Mouse (Mus musculus) hindbrain, embryonic 16.5 days (tissue): ENCODE results near the gene 2210016L21Rik. TPM values are rescaled to one million over a fixed set of nuclear protein-coding genes. Genes with fewer than 3 reads are reported as not detected.

Experiments used
- ATAC-seq: fragments of 200-750 bp; cut with Nextera tagmentation; 2 replicates; pipeline ENCODE4 v1.8.0; 2017; ENCODE audit warnings: moderate TSS enrichment, moderate library complexity
- H3K27ac ChIP-seq: fragments of 300-500 bp; sonication (generic); 2 replicates; pipeline ENCODE4 v1.5.1; 2014; ENCODE audit warnings: low read depth, mild to moderate bottlenecking, control low read depth, low read length, moderate library complexity
- H3K27me3 ChIP-seq: fragments of 300-500 bp; sonication (generic); replicated peaks from 2 replicates; pipeline ENCODE4 v1.6.1; 2014; ENCODE audit warnings: low read length; ENCODE audit not compliant: control insufficient read depth, insufficient read depth
- H3K36me3 ChIP-seq: fragments of 300-500 bp; sonication (generic); 2 replicates; pipeline ENCODE4 v1.6.1; 2014; ENCODE audit warnings: mild to moderate bottlenecking, low read length, moderate library complexity, mixed read lengths; ENCODE audit not compliant: control insufficient read depth, insufficient read depth
- H3K4me1 ChIP-seq: fragments of 300-500 bp; sonication (generic); 2 replicates; pipeline ENCODE4 v1.6.1; 2014; ENCODE audit warnings: low read depth, low read length; ENCODE audit not compliant: control insufficient read depth, insufficient read depth
- H3K4me2 ChIP-seq: fragments of 300-500 bp; sonication (generic); 2 replicates; pipeline ENCODE4 v1.6.1; 2014; ENCODE audit warnings: mild to moderate bottlenecking, low read length, control low read depth, moderate library complexity
- H3K4me3 ChIP-seq: fragments of 300-500 bp; sonication (generic); 2 replicates; pipeline ENCODE4 v1.5.1; 2014; ENCODE audit warnings: mild to moderate bottlenecking, low read length, control low read depth, moderate library complexity
- H3K9ac ChIP-seq: fragments of 300-500 bp; sonication (generic); 2 replicates; pipeline ENCODE4 v1.6.1; 2014; ENCODE audit warnings: low read depth, mild to moderate bottlenecking, control low read depth, low read length, moderate library complexity
- H3K9me3 ChIP-seq: fragments of 300-500 bp; sonication (generic); 2 replicates; pipeline ENCODE4 v1.6.1; 2014; ENCODE audit warnings: mild to moderate bottlenecking, low read length, moderate library complexity; ENCODE audit not compliant: control insufficient read depth
- WGBS: fragments of 180-500 bp; shearing (Covaris S2); extraction: QIAGEN DNeasy Blood & Tissue Kit; methylation state at CpG from one replicate; pipeline ENCODE4 v1.1.7; 2014; 5-methylcytosine and 5-hydroxymethylcytosine counted together
- polyA plus RNA-seq: library from polyadenylated mRNA; unstranded; fragments of >200 nt; fragmentation: Nextera tagmentation; extraction: Ambion mirVana; gene quantifications from 2 replicates; pipeline ENCODE4 v1.2.1, GENCODE M21; 2015

The 2210016L21Rik gene
- polyA plus RNA-seq, 1 experiment from 2014 or later: 142 TPM

- 9% methylated on average over 4 of the region's 4 CpGs for WGBS
- H3K9me3 ChIP-seq: no peaks in the 10 kb centered on the region
- H3K4me2 ChIP-seq: no peak overlapping the region
- H3K27ac ChIP-seq: no peak overlapping the region
- H3K36me3 ChIP-seq: no peaks in the 10 kb centered on the region
- H3K4me1 ChIP-seq: no peaks in the 10 kb centered on the region
- H3K27me3 ChIP-seq: peaks cover 10% of the 10 kb centered on the region
- no peak for ATAC-seq
- no peak overlapping the region for H3K9ac ChIP-seq
- no peak overlapping the region for H3K4me3 ChIP-seq
These were observed 27.1 kb downstream of the 2210016L21Rik start for GRCm38 (mm10) chr5:114969064-114969463.

- WGBS: 57% methylated on average over 13 of the region's 13 CpGs
- Histone ChIP-seq H3K36me3 (no peaks in the 10 kb centered on the region), H3K27ac (no peak overlapping the region), H3K9ac (no peak overlapping the region), H3K4me1 (no peaks in the 10 kb centered on the region), H3K4me3 (no peak overlapping the region), H3K27me3 (peaks cover 10% of the 10 kb centered on the region), H3K9me3 (no peaks in the 10 kb centered on the region), H3K4me2 (no peak overlapping the region)
- no peak for ATAC-seq
These were observed 27.8 kb downstream of the 2210016L21Rik start for GRCm38 (mm10) chr5:114969609-114970215.

GRCm38 (mm10) chr5:114970824-114971227, 28.9 kb downstream of the 2210016L21Rik start, which contains the start of gene Hnf1a:
Gene Hnf1a (minus strand): TSS chr5:114971094.
- no peak within 1 kb of the TSS for H3K9ac ChIP-seq
- no peak within 1 kb of the TSS for H3K27ac ChIP-seq
- H3K27me3 ChIP-seq: peaks cover 10% of the 10 kb centered on the region
- no peaks in the 10 kb centered on the region for H3K9me3 ChIP-seq
- H3K4me1 ChIP-seq: no peaks in the 10 kb centered on the region
- H3K4me2 ChIP-seq: no peak within 1 kb of the TSS
- H3K36me3 ChIP-seq: no peaks in the 10 kb centered on the region
- 82% methylated on average over 17 of the region's 17 CpGs for WGBS
- no peak for ATAC-seq
- H3K4me3 ChIP-seq: no peak within 1 kb of the TSS

- 81% methylated on average over 9 of the region's 9 CpGs for WGBS
These were observed 30.2 kb downstream of the 2210016L21Rik start for GRCm38 (mm10) chr5:114972201-114972600.

GRCm38 (mm10) chr5:114973131-114973530, 31.2 kb downstream of the 2210016L21Rik start:
- Histone ChIP-seq H3K36me3 (no peaks in the 10 kb centered on the region), H3K9me3 (no peaks in the 10 kb centered on the region), H3K27me3 (peaks cover 10% of the 10 kb centered on the region), H3K9ac (no peak overlapping the region), H3K27ac (no peak overlapping the region), H3K4me3 (no peak overlapping the region), H3K4me2 (no peak overlapping the region), H3K4me1 (no peaks in the 10 kb centered on the region)
- 80% methylated on average over 8 of the region's 8 CpGs for WGBS
- no peak for ATAC-seq

More at GRCm38 (mm10) chr5:114972201-114972600, 30.2 kb downstream of the 2210016L21Rik start:
- H3K4me1 ChIP-seq: no peaks in the 10 kb centered on the region
- peaks cover 10% of the 10 kb centered on the region for H3K27me3 ChIP-seq
- no peak overlapping the region for H3K4me3 ChIP-seq
- H3K9me3 ChIP-seq: no peaks in the 10 kb centered on the region
- H3K36me3 ChIP-seq: no peaks in the 10 kb centered on the region
- H3K9ac ChIP-seq: no peak overlapping the region
- H3K27ac ChIP-seq: no peak overlapping the region
- no peak for ATAC-seq
- H3K4me2 ChIP-seq: no peak overlapping the region

- H3K9ac ChIP-seq: no peak overlapping the region
- H3K4me1 ChIP-seq: peaks cover 8% of the 10 kb centered on the region
- H3K36me3 ChIP-seq: no peaks in the 10 kb centered on the region
- no peak overlapping the region for H3K4me2 ChIP-seq
- no peak overlapping the region for H3K4me3 ChIP-seq
- H3K27ac ChIP-seq: no peak overlapping the region
- H3K27me3 ChIP-seq: no peaks in the 10 kb centered on the region
- no peaks in the 10 kb centered on the region for H3K9me3 ChIP-seq
- no peak for ATAC-seq
These were observed 35.0 kb downstream of the 2210016L21Rik start for GRCm38 (mm10) chr5:114976935-114977334.

- H3K4me3 ChIP-seq: no peak overlapping the region
- no peak overlapping the region; the same call in 1 of the 2 replicates for H3K4me2 ChIP-seq
- WGBS: 62% methylated on average over 11 of the region's 11 CpGs
- no peaks in the 10 kb centered on the region for H3K9me3 ChIP-seq
- no peak overlapping the region for H3K9ac ChIP-seq
- H3K27ac ChIP-seq: no peak overlapping the region
- H3K4me1 ChIP-seq: peaks cover 8% of the 10 kb centered on the region
- no peaks in the 10 kb centered on the region for H3K27me3 ChIP-seq
- H3K36me3 ChIP-seq: no peaks in the 10 kb centered on the region
- no peak for ATAC-seq
These were observed 36.5 kb downstream of the 2210016L21Rik start for GRCm38 (mm10) chr5:114978473-114978872.

- 5% methylated on average over 6 of the region's 6 CpGs for WGBS
- H3K27me3 ChIP-seq: no peaks in the 10 kb centered on the region
- H3K4me2 ChIP-seq: peak overlapping the region; percentile 92
- H3K36me3 ChIP-seq: no peaks in the 10 kb centered on the region
- H3K4me1 ChIP-seq: peaks cover 8% of the 10 kb centered on the region
- H3K27ac ChIP-seq: peak overlapping the region; percentile 17; the same call in 1 of the 2 replicates
- H3K4me3 ChIP-seq: peak overlapping the region; percentile 42; the same call in 1 of the 2 replicates
- 0 out of 2 replicates have a peak overlapping the region, but pooled peaks have one; percentile 18 for H3K9ac ChIP-seq
- peak; percentile 37 for ATAC-seq
- H3K9me3 ChIP-seq: no peaks in the 10 kb centered on the region
These were observed 36.9 kb downstream of the 2210016L21Rik start for GRCm38 (mm10) chr5:114978888-114979249.

GRCm38 (mm10) chr5:114979250-114980121, 37.5 kb downstream of the 2210016L21Rik start:
- Histone ChIP-seq H3K4me1 (peaks cover 8% of the 10 kb centered on the region), H3K9me3 (no peaks in the 10 kb centered on the region), H3K27ac (peak overlapping the region; percentile 17; the same call in 1 of the 2 replicates), H3K36me3 (no peaks in the 10 kb centered on the region), H3K4me3 (peak overlapping the region; percentile 42), H3K9ac (peak overlapping the region; percentile 52), H3K4me2 (peak overlapping the region; percentile 92), H3K27me3 (no peaks in the 10 kb centered on the region)
- peak; percentile 80 for ATAC-seq
- WGBS: 9% methylated on average over 32 of the region's 32 CpGs
